Mouse (Mus musculus) thymus, adult 2 months (tissue): ENCODE data around the gene Ammecr1. TPM values are rescaled to one million over a fixed set of nuclear protein-coding genes. Genes with fewer than 3 reads are reported as not detected.

Source experiments
- DNase-seq: peaks from one replicate; pipeline ENCODE4 v3.0.0; 2021
- H3K27ac ChIP-seq: fragments of 200-500 bp; 2 replicates; pipeline ENCODE4 v1.5.1; 2012; ENCODE audit warnings: low read length, control low read depth; ENCODE audit not compliant: control insufficient read depth, insufficient read depth
- H3K27me3 ChIP-seq: fragments of 200-500 bp; 2 replicates; pipeline ENCODE4 v1.6.1; 2012; ENCODE audit warnings: mild to moderate bottlenecking, low read length, moderate library complexity, mixed read lengths; ENCODE audit not compliant: control insufficient read depth, insufficient read depth
- H3K36me3 ChIP-seq: fragments of 200-500 bp; 2 replicates; pipeline ENCODE4 v1.6.1; 2012; ENCODE audit warnings: mild to moderate bottlenecking, low read length, moderate library complexity; ENCODE audit not compliant: control insufficient read depth, insufficient read depth
- H3K4me1 ChIP-seq: fragments of 200-500 bp; replicated peaks from 2 replicates; pipeline ENCODE4 v1.6.1; 2012; ENCODE audit warnings: low read length; ENCODE audit not compliant: control insufficient read depth, insufficient read depth
- H3K4me3 ChIP-seq: fragments of 200-500 bp; 2 replicates; pipeline ENCODE4 v1.5.1; 2012; ENCODE audit warnings: mild to moderate bottlenecking, low read length, control low read depth, moderate library complexity; ENCODE audit not compliant: control insufficient read depth, insufficient read depth
- CTCF ChIP-seq: fragments of 200-500 bp; IDR thresholded peaks from 2 replicates; pipeline ENCODE4 v1.5.1; 2012; ENCODE audit warnings: mild to moderate bottlenecking, control low read depth, low read length, moderate library complexity, borderline replicate concordance; ENCODE audit not compliant: control insufficient read depth, poor library complexity, insufficient read depth; ENCODE audit errors: extremely low read depth
- POLR2A ChIP-seq: fragments of 200-500 bp; IDR thresholded peaks from 2 replicates; pipeline ENCODE4 v1.6.1; 2012; ENCODE audit warnings: mild to moderate bottlenecking, low read length, control low read depth, moderate library complexity; ENCODE audit not compliant: control insufficient read depth, poor library complexity, insufficient read depth; ENCODE audit errors: extremely low read depth
- WGBS: fragments of 180-500 bp; shearing (Covaris S2); methylation state at CpG from one replicate; pipeline ENCODE4 v1.1.7; 2018; 5-methylcytosine and 5-hydroxymethylcytosine counted together
- polyA plus RNA-seq: library from polyadenylated mRNA; depleted of rRNA; stranded (reverse); fragments of >200 nt; gene quantifications from 2 replicates; pipeline ENCODE4 v1.2.3, GENCODE M21; 2012; rRNA removed

Gene Ammecr1
- 2.4 and 3.3 TPM in 2 replicates for polyA plus RNA-seq

DNA sequence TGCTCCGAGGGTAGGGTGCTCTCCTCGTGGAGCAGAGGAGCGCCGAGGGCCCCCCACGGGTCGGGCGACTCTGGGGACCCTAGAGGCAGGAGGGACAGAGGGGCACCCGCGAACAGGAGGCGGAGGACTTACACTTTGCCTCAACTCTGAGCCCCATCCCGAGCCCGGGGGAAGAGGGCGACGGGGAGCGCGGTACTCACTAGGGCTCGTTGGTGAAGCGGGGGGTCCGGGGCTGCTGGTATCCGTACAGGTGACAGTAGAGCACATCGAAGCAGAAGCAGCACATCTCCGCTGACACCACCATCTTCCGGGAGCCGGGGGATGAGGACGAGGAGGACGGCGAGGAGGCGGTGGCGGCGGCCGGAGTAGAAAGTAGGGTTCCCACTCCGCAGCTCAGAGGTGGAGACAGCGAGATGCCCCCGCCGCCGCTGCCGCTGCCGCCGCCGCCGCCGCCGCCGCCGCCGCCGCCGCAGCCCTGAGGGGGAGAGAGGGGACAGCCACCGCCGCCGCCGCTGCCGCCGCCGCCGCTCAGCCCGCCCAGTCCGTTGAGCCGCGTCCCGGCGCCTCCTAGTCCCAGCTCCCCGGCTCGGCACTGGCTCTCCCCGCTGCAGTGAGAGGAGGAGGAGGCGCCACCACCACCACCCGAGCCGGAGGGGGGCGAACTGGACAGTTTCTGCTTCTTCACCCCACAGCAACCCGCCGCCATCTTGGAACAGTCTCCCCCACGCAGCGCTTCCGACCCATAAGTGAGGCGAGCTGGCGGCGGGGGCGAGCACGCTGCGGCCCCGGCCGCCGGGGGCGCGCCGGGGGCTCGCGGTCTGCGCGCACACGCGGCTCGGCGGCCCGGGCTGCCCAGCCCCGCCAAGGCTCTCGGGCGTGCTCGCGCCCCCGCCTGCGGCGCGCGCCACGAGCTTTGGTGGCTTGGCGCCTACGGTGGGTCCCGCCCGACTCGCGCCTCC is at the start of gene Ammecr1:
TSS of gene Ammecr1 (minus strand) at position 721 of the 959 bp plus-strand sequence.
- no peak within 1 kb of the TSS for H3K27ac ChIP-seq
- WGBS, result 1% methylated on average over 75 of the region's 112 CpGs
- H3K4me3 ChIP-seq, result peak within 1 kb of the TSS; percentile 96
- no peaks in the 10 kb centered on the region for H3K27me3 ChIP-seq
- DNase-seq, result peak; percentile 69
- no peaks in the 10 kb centered on the region for H3K4me1 ChIP-seq
- H3K36me3 ChIP-seq, result no peaks in the 10 kb centered on the region
- TF ChIP-seq POLR2A (peak; percentile 81), CTCF (no peak)

DNA sequence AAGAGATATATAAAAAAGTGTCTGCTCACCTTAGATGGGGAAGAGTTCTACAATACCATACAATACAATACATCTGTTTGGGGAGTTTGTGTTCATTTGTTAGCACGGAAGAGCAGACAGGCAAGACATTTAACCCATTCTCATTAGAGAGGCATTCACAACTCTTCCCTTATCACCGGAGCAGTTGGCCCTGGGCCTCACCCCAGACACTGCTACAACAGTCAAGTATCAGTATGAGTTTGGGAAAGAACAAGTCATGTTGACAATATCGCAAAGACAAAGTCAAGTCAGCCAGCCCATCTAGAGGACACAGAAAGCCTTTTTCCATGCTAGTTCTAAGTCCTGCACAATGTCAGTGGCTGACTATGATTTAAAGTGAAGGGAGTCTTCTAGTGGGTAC is 47.6 kb upstream of the Ammecr1 start:
- TF ChIP-seq CTCF (no peak), POLR2A (no peak)
- 99% methylated on average over 3 of the region's 3 CpGs for WGBS
- no peak for DNase-seq
- H3K4me3 ChIP-seq, result no peak overlapping the region
- no peaks in the 10 kb centered on the region for H3K36me3 ChIP-seq
- no peak overlapping the region for H3K27ac ChIP-seq
- no peaks in the 10 kb centered on the region for H3K27me3 ChIP-seq
- H3K4me1 ChIP-seq, result no peaks in the 10 kb centered on the region

DNA sequence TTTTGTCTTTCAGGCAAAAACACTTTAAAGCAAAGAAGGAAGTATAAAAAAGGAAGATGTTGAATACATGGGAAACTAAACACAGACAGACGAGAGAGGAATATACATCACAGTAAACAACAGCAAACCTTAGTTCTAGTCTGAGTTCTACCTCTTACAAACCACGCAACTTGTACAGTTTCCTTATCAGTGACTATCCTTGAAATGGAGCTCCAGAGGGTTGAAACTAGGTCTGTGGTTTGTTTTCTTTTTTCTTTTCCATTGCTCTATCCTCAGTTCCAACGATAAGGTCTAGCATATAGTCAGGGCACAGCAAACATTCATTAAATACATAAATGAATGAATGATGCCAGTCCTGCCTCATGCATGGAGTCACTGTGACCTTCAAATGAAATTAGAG is 45.8 kb upstream of the Ammecr1 start:
- H3K4me1 ChIP-seq, result no peaks in the 10 kb centered on the region
- 75% methylated on average over 3 of the region's 3 CpGs for WGBS
- no peak overlapping the region for H3K4me3 ChIP-seq
- TF ChIP-seq POLR2A (no peak), CTCF (no peak)
- DNase-seq, result no peak
- H3K36me3 ChIP-seq, result no peaks in the 10 kb centered on the region
- H3K27me3 ChIP-seq, result no peaks in the 10 kb centered on the region
- no peak overlapping the region for H3K27ac ChIP-seq

DNA sequence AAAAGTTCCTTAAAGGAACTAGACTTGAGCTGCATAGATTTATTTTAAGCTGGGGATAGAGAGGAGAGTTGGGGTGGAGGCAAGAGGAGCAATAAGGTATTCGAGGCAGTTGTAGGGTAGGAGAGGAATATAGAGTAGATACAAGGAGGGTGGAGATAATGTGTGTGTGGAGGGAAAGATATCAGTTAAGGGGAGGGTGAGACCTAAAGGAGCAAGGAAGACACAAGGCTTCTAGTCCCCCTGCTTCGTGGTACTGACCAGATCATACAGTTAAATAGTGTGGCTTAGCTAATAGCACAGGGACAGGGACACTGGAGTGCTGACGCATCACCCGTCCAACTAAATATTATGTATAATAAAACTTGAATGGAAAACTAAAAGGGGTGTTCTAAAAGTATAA is 45.3 kb upstream of the Ammecr1 start:
- Histone ChIP-seq H3K4me3 (no peak overlapping the region), H3K36me3 (no peaks in the 10 kb centered on the region), H3K27ac (no peak overlapping the region), H3K4me1 (no peaks in the 10 kb centered on the region), H3K27me3 (no peaks in the 10 kb centered on the region)
- no peak for TF ChIP-seq POLR2A
- 89% methylated on average over 4 of the region's 4 CpGs for whole genome bisulfite sequencing
- no peak for DNase-seq

DNA sequence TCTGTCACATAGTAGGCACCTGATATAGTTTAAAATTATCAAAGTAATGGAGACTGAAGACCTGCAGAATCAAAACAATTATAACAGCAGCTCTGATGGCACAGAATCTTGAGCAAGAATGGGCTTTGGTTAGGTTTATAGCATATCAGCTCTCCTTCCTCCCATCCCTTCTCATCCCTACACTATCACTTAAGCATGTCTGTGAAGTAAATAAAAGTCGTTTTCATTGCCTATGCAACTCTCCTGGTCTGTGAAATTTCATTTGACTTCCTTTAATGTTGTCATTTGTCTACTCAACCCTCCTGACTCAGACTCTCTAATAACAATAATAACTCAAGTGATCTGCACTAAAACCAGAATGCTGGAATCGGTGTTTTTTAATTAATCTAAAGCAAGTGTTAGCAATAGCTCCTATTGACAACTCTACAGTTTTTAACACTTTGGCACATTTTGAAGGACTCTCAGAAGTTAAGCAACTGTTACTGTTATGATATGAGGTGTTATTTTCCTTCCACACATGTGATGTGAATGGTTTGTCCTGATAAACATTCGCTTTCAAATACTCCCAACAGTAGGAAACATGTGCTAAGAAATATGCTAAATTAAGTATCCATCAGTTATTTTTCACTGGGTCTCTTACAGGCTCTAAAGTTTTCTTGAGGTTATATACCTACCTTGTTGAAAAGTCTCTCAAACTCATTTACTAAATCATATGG is 37.8 kb upstream of the Ammecr1 start:
- Histone ChIP-seq H3K4me3 (no peak overlapping the region), H3K27ac (no peak overlapping the region), H3K36me3 (no peaks in the 10 kb centered on the region), H3K27me3 (no peaks in the 10 kb centered on the region), H3K4me1 (no peaks in the 10 kb centered on the region)
- 87% methylated on average over 3 of the region's 3 CpGs for WGBS
- no peak for DNase-seq
- TF ChIP-seq CTCF, result no peak

DNA sequence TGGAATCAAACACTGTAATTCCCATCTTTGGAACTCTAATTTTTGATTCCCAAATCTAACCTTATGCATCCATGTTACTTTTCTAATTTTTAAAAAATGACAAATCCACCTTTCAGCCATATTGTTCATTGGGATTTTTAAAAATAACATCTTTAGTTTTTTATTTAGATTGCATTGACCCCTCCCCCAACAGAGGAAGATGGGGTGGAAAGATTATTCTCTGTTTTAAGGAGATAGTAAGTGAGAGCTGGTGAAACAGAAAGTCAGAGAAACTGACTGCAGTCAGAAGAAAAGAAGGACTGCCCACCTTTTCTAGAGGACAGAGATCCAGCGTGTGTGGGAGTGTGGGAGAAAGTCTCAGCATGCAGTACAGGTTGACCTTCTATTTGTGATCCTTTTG is 30.7 kb upstream of the Ammecr1 start:
- H3K27me3 ChIP-seq, result no peaks in the 10 kb centered on the region
- TF ChIP-seq CTCF (no peak), POLR2A (no peak)
- no peak overlapping the region for H3K4me3 ChIP-seq
- H3K4me1 ChIP-seq, result no peaks in the 10 kb centered on the region
- WGBS, result 80% methylated on average over 1 of the region's 1 CpGs
- H3K27ac ChIP-seq, result no peak overlapping the region
- no peaks in the 10 kb centered on the region for H3K36me3 ChIP-seq
- DNase-seq, result no peak
